Mouse (Mus musculus) heart, postnatal 0 days (tissue): Measurements from ENCODE around the gene Casp3. TPM values are rescaled to one million over a fixed set of nuclear protein-coding genes. Genes with fewer than 3 reads are reported as not detected.
A peak's percentile ranks its signal among the peaks of the same experiment; 100 is the strongest.

Experiments used
- ATAC-seq: fragments of 200-750 bp; cut with Nextera tagmentation; 2 replicates; pipeline ENCODE4 v1.8.0; 2017; ENCODE audit warnings: low read depth, moderate number of reproducible peaks, moderate library complexity; ENCODE audit not compliant: insufficient read depth
- DNase-seq: peaks from one replicate; pipeline ENCODE4 v3.0.0-alpha.2; 2016; ENCODE audit warnings: low spot score
- H3K27ac ChIP-seq: fragments of 300-500 bp; sonication (generic); 2 replicates; pipeline ENCODE4 v1.5.1; 2014; ENCODE audit warnings: low read depth, mild to moderate bottlenecking
- H3K27me3 ChIP-seq: fragments of 300-500 bp; sonication (generic); 2 replicates; pipeline ENCODE4 v1.6.1; 2014; ENCODE audit warnings: low read length, mixed read lengths; ENCODE audit not compliant: control insufficient read depth, insufficient read depth
- H3K36me3 ChIP-seq: fragments of 300-500 bp; sonication (generic); replicated peaks from 2 replicates; pipeline ENCODE4 v1.6.1; 2014; ENCODE audit warnings: low read length, mixed read lengths; ENCODE audit not compliant: control insufficient read depth, insufficient read depth
- H3K4me1 ChIP-seq: fragments of 300-500 bp; sonication (generic); 2 replicates; pipeline ENCODE4 v1.6.1; 2014; ENCODE audit warnings: antibody characterized with exemption; ENCODE audit not compliant: control insufficient read depth, insufficient read depth
- H3K4me2 ChIP-seq: fragments of 300-500 bp; sonication (generic); 2 replicates; pipeline ENCODE4 v1.6.1; 2014; ENCODE audit warnings: low read depth, mild to moderate bottlenecking, low read length, moderate library complexity
- H3K4me3 ChIP-seq: fragments of 300-500 bp; sonication (generic); 2 replicates; pipeline ENCODE4 v1.5.1; 2014; ENCODE audit warnings: low read depth, low read length
- H3K9ac ChIP-seq: fragments of 300-500 bp; sonication (generic); replicated peaks from 2 replicates; pipeline ENCODE4 v1.6.1; 2014; ENCODE audit warnings: low read depth, low read length, mixed read lengths
- H3K9me3 ChIP-seq: fragments of 300-500 bp; sonication (generic); replicated peaks from 2 replicates; pipeline ENCODE4 v1.6.1; 2016; ENCODE audit warnings: low read length; ENCODE audit not compliant: control insufficient read depth
- CTCF ChIP-seq: IDR thresholded peaks from 2 replicates; pipeline ENCODE4 v1.5.1; 2016; ENCODE audit warnings: antibody characterized with exemption, control low read depth, low read depth
- EP300 ChIP-seq: IDR thresholded peaks from 2 replicates; pipeline ENCODE4 v1.6.1; 2016; ENCODE audit warnings: antibody characterized with exemption, low read depth
- WGBS: fragments of 180-500 bp; shearing (Covaris S2); extraction: QIAGEN DNeasy Blood & Tissue Kit; methylation state at CpG from one replicate; pipeline ENCODE4 v1.1.7; 2014; 5-methylcytosine and 5-hydroxymethylcytosine counted together
- polyA plus RNA-seq: library from polyadenylated mRNA; unstranded; fragments of >200 nt; fragmentation: Nextera tagmentation; extraction: Ambion mirVana; gene quantifications from 2 replicates; pipeline ENCODE4 v1.2.1, GENCODE M21; 2015
- total RNA-seq: library from RNA; depleted of rRNA; stranded (reverse); fragments of >200 nt; gene quantifications from 2 replicates; pipeline ENCODE4 v1.2.3, GENCODE M21; 2014; ENCODE audit warnings: low replicate concordance

Casp3 gene
- total and polyA plus RNA-seq, 2 experiments from 2014 or later, result 11.8 to 28.6 TPM

DNA sequence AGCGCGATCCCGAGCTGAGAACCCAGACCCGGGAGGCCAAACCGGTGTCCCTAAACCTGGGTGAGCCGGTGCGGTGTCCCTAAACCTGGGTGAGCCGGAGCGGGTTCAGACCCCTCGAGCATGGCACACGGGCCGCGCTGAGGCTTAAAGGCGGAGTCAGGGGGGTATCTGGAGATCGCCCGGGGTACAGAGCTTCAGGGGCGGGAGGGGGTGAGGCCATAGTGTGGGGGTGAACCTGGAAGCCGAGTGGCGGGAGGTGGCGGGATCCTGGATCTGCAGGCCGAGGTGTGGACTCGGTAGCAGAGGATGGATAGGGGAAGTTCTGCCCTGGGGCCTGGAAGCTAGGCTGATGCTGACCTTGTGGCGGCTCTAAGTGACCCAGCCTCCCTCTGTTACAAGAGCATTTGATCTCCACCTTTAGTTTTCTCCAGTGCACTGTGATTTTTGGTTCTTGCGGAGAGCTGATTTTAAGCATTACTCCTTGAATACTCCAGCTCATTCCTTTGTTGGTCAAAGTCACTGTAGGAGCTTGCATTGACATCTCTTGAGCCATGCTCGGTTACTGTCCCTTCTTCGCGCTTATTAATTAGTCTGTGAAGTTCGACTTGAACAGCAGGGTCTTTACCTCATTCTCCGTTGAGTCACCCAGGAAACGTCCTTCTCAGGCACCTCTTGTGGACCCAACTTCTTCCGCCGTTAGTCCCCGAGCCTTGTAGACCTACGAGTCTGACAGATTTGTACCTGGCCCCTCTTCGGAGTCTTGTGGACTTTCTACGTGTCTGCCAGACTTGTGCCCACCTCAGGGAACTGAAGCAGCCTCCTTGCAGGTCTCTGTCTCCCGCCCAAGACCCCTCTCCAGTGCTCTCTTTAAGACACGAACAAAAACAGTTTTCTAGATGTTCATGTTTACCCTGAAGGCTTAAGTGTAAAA lies 864 bp downstream of the Casp3 start:
- peaks cover 20% of the 10 kb centered on the region for H3K4me1 ChIP-seq
- peak overlapping the region; percentile 82 for H3K27ac ChIP-seq
- peak overlapping the region; percentile 73 for H3K4me3 ChIP-seq
- DNase-seq, result peak; percentile 34
- H3K9ac ChIP-seq, result peak overlapping the region; percentile 74
- H3K9me3 ChIP-seq, result no peaks in the 10 kb centered on the region
- peak overlapping the region; percentile 85 for H3K4me2 ChIP-seq
- under 1% methylated on average over 38 of the region's 38 CpGs for WGBS
- TF ChIP-seq EP300 (no peak), CTCF (no peak)
- peak; percentile 15 for ATAC-seq
- no peaks in the 10 kb centered on the region for H3K36me3 ChIP-seq
- no peaks in the 10 kb centered on the region for H3K27me3 ChIP-seq

DNA sequence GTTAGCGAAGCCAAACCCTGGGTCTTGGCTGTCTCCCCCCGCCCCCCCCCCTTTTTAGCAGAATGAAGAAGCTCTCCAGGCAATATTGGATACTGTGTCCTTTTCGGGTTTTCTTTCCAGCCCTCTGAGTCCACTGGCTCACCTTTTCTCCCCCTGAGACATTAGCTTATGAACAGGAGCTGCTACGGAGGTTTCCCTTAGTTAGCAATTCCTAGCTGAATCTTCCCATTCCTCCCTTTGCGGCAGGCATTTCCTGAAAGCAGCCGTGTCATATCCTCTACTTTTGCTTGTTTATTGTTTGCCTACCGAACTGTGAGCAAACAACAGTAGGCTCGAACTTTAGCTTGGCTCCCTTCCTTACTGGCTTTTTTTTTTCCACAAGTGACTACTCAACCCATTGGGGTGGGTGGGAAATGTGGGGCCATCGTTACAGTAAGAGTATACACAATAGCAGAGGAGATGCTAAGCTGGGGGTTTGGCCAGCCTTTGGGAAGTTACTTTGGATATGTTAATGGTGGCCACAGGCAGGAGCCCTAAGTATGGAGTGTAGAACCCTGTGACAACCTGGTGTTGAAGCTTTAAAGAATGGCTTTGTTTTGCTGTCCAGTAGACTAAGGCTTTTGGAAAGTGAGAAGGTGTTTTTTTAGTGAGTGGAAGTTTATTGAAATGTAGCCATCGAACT lies 1.7 kb downstream of the Casp3 start:
- peak overlapping the region; percentile 82; the same call in 1 of the 2 replicates for H3K27ac ChIP-seq
- H3K4me1 ChIP-seq, result peaks cover 20% of the 10 kb centered on the region
- no peaks in the 10 kb centered on the region for H3K27me3 ChIP-seq
- H3K4me3 ChIP-seq, result peak overlapping the region; percentile 73
- H3K9ac ChIP-seq, result peak overlapping the region; percentile 74
- no peak for DNase-seq
- no peaks in the 10 kb centered on the region for H3K9me3 ChIP-seq
- no peak for ATAC-seq
- H3K36me3 ChIP-seq, result no peaks in the 10 kb centered on the region
- peak overlapping the region; percentile 85 for H3K4me2 ChIP-seq
- WGBS, result 18% methylated on average over 10 of the region's 10 CpGs
- TF ChIP-seq EP300, result no peak
- TF ChIP-seq CTCF, result no peak

DNA sequence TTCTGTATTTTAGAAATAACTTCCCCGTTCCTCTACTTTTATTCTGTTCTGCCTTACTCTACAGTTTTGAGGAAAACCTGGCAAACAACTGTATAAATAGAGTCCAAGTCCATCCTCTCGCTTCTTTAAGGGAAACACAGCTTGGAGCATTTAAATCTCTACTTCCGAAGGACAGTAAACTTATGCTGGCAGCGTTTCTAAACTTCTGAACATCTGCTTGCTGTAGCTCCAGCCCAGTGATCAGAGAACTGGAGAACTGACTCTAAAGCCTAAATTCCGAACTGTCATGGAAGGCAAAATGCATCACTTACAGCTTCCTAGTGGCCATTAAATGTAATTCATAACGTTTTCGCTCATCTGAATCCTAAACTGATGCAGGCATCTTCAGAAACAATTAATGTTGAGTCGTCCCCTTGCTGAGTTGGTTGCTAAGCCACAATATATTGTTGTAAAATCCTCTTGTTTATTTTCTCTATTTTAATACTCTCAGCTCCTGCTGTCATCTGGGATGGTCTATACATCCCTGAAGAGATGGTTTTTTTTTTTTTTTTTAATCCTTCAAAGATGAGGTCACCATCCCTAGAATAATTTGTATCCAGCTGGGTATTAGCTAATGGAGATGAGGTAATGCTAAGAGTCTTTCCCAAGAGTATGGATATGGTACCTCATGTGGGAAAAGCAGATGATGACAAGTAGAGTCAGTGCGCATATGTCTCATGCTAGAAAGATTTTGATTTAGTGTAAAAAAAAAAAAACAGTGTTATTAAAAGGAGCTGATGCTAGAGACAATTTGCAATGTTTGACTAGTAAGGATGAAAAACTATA lies 5.6 kb downstream of the Casp3 start:
- Histone ChIP-seq H3K36me3 (no peaks in the 10 kb centered on the region), H3K4me3 (no peak overlapping the region), H3K27ac (0 out of 2 replicates have a peak overlapping the region, but pooled peaks have one; percentile 3), H3K9ac (no peak overlapping the region), H3K4me2 (no peak overlapping the region), H3K27me3 (no peaks in the 10 kb centered on the region), H3K4me1 (peaks cover 14% of the 10 kb centered on the region; the same call in 1 of the 2 replicates), H3K9me3 (no peaks in the 10 kb centered on the region)
- DNase-seq (no peak), ATAC-seq (peak; percentile 52)
- no peak for TF ChIP-seq CTCF
- TF ChIP-seq EP300, result no peak
- 76% methylated on average over 9 of the region's 9 CpGs for WGBS

DNA sequence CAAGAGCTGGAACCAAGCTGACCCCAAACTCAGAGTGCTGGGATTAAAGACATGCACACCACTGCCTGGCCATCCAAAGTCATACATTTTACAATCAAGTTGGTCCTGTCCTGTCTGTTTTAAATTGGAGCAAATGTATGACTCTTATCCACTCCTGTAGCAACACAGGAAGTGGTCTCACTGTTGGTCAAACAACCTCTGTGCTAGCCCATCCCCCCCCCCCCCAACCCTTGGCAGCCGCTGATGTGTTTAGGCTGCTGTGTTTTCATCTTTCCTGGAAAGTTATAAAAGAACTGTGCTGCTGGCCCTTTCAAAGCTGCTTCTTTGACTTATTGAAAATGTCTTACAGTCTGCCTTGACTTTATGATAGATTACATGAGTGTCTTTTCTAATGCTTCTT lies 8.1 kb downstream of the Casp3 start:
- no peak overlapping the region for H3K4me2 ChIP-seq
- WGBS, result 42% methylated on average over 1 of the region's 1 CpGs
- H3K27ac ChIP-seq, result no peak overlapping the region

DNA sequence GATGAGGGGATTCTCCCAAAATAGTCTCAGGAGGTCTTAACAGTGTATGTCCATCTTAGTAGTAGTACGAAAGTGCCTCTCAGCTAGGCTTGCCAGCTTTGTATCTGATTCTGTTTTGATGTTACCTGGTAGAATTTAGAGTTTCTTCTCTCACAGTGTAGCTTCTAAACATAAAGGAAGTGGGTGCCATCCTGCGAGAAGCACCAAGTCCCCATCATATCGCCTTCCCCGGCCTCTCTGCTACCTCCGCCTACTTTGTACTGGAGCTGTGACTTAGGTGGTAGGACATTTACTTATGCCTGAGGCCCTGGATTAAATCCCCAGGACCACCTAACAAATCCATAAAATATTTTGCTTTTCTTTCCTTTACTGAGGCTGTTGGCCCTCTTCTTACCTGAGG lies 9.6 kb downstream of the Casp3 start:
- H3K27me3 ChIP-seq, result no peaks in the 10 kb centered on the region
- no peak overlapping the region for H3K27ac ChIP-seq
- no peak overlapping the region for H3K9ac ChIP-seq
- no peak overlapping the region for H3K4me2 ChIP-seq
- DNase-seq, result no peak
- no peak overlapping the region for H3K4me3 ChIP-seq
- 0 out of 2 replicates have a peak, but pooled peaks cover 3% of the 10 kb centered on the region for H3K4me1 ChIP-seq
- H3K36me3 ChIP-seq, result peaks cover 10% of the 10 kb centered on the region
- 90% methylated on average over 5 of the region's 5 CpGs for WGBS
- ATAC-seq, result no peak
- no peak for TF ChIP-seq CTCF
- no peak for TF ChIP-seq EP300
- H3K9me3 ChIP-seq, result no peaks in the 10 kb centered on the region

More for the DNA sequence above, 8.1 kb downstream of the Casp3 start:
- no peaks in the 10 kb centered on the region for H3K9me3 ChIP-seq
- no peak overlapping the region for H3K9ac ChIP-seq
- H3K27me3 ChIP-seq, result no peaks in the 10 kb centered on the region
- no peak for TF ChIP-seq CTCF
- TF ChIP-seq EP300, result no peak
- H3K4me1 ChIP-seq, result 0 out of 2 replicates have a peak, but pooled peaks cover 3% of the 10 kb centered on the region
- peaks cover 3% of the 10 kb centered on the region for H3K36me3 ChIP-seq
- ATAC-seq (no peak), DNase-seq (no peak)
- H3K4me3 ChIP-seq, result no peak overlapping the region
